Mouse (Mus musculus) cerebellum, adult 2 months (tissue): ENCODE results near the gene Top1.
A peak's percentile ranks its signal among the peaks of the same experiment; 100 is the strongest.

ENCODE experiments used
- CTCF ChIP-seq: fragments of 200-500 bp; IDR thresholded peaks from 2 replicates; pipeline ENCODE4 v1.5.1; 2011; ENCODE audit warnings: low read depth, mild to moderate bottlenecking, control low read depth, low read length, moderate library complexity, borderline replicate concordance; ENCODE audit not compliant: insufficient read depth
- POLR2A ChIP-seq: fragments of 200-500 bp; IDR thresholded peaks from 2 replicates; pipeline ENCODE4 v1.6.1; 2011; ENCODE audit warnings: low read length, control low read depth, borderline replicate concordance; ENCODE audit not compliant: insufficient read depth

GRCm38 (mm10) chr2:160744040-160744822, 98.5 kb downstream of the Top1 start:
- TF ChIP-seq CTCF (peak; percentile 41; the same call in 1 of the 2 replicates), POLR2A (no peak)
